Mouse (Mus musculus) c-Kit-negative CD71-positive TER-119-positive erythroid progenitor cells, embryonic 14.5 days (primary cell): ENCODE results near the gene Wipf1.

ENCODE experiments used
- DNase-seq: peaks from one replicate; pipeline ENCODE4 v3.0.0-alpha.2; 2013; ENCODE audit warnings: low read depth, low spot score

The Wipf1 gene

DNA sequence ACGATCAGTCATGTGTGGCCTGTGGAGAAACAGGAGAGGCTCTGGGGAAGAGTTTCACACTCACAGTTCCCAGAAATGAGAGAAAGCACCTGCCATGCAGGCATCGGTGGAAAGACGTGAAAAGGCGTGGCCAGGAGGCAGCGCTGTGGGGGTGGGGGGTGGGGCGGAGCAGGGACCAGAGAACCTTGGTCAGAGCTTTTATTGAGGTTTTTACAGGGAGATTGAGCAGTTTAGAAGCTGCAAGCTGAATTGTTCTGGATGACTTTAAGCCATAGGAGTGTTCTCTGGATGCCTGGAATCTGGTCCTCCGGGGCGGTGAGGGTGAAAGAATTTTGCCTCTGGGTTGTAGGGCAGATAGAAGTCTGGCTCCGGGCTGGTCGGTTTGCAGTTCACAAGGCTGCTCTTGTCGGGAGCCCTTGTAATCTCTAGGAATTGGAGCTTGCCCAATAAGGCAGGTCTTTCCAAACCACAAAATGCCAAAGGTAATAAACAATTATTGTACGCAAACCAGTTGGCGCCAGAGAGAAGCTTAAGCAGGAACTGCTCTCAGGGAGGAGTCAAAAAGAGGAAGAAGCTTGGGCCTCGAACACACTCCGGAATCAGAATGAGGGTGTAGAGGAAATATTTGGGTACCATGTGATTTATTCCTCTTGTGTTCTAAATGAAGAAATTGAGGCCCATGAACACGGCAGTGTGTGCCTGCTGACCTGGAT, 11.1 kb upstream of the Wipf1 start:
- no peak for DNase-seq

- DNase-seq, result no peak
Measured at GRCm38 (mm10) chr2:73539697-73540096, 10.2 kb upstream of the Wipf1 start.

GRCm38 (mm10) chr2:73539141-73539540, 9.6 kb upstream of the Wipf1 start:
- no peak for DNase-seq

DNA sequence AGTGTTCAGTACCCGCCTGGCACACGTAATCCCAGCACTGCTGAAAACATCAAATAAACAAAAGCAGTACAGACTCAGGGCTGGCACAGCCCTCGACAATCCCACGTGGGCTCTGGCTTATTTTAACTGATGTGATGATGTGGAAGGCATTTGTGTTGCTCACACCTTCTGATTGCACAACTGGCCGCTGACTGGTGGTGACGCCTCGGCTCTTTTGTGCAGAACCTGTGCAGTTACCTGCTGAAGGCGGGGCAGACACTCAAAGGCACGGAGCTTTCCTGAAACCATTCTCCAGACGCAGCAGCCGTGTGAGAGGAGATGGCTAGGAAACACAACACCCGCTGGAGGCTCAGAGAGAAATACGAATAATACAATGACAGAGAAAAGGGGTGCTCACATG, 9.1 kb upstream of the Wipf1 start:
- DNase-seq, result no peak

- DNase-seq, result no peak
Measured at GRCm38 (mm10) chr2:73536091-73536783, 6.7 kb upstream of the Wipf1 start.

- DNase-seq, result no peak
Measured at GRCm38 (mm10) chr2:73534720-73535119, 5.2 kb upstream of the Wipf1 start.

GRCm38 (mm10) chr2:73530487-73530886, 953 bp upstream of the Wipf1 start:
- DNase-seq, result no peak

GRCm38 (mm10) chr2:73528516-73529355, 798 bp downstream of the Wipf1 start:
- no peak for DNase-seq

GRCm38 (mm10) chr2:73527956-73528355, 1.6 kb downstream of the Wipf1 start:
- no peak for DNase-seq

DNA sequence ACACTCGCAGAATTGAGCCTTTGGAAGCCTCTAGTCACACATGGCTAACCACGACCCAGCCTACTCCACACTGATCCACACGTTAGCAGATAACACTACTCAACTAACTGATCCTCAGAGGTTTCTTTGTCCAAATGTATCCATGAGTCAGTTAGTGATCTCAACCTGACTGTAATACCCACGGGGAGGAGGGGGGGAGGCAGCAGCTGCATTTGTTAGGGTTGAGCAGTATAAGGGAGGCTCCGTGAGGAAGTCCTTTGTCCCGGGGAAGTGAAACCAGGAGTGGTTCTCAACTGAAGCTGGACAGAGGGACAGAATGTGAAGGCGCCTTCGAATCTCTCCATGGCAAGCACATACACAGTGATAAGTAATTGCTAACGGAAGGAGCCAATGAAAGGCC, 2.8 kb downstream of the Wipf1 start:
- no peak for DNase-seq

GRCm38 (mm10) chr2:73522891-73523290, 6.6 kb downstream of the Wipf1 start:
- no peak for DNase-seq

- DNase-seq, result no peak
Measured at GRCm38 (mm10) chr2:73522336-73522735, 7.2 kb downstream of the Wipf1 start.

GRCm38 (mm10) chr2:73521737-73522136, 7.8 kb downstream of the Wipf1 start:
- DNase-seq, result no peak

DNA sequence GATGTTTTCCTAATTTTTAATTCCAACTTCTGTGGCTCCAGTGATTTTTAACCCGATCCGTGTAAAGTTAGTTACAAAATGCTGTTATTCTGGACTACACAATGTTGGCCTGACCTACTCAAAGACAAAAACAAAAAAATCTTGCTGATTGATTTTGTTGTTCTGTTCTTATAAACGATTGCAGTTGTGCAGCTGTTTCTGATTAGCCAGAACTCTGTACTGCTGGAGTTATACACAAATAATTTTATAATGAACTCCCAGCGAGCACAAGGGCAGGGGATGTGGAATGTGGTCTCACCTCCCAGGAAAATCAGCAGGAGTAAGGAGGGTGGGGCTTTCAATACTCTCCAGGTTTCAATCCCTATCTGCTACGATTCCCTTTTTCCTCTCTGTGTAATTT, 10.6 kb downstream of the Wipf1 start:
- DNase-seq, result no peak

DNA sequence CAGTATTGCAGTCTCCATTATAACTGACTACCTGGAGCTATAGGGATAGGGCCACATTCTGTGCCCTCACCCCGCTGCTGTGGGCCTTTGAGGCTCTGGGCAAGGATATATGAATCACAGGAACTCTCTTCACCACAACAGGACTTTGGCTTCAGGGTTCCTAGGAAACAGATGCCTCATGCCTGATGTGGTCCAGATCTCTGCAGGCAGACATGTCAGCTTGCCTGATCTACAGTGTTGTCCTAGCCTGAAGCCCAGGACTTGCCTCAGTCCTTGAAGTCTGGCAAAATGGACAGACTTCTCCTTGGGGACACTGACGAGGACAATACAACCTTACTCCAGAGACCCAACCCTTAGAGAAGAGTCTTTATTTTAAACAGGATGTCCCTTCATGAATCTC, 11.2 kb downstream of the Wipf1 start:
- DNase-seq, result no peak

- DNase-seq, result no peak
Measured at GRCm38 (mm10) chr2:73514178-73514577, 15.4 kb downstream of the Wipf1 start.

GRCm38 (mm10) chr2:73513204-73513749, 16.3 kb downstream of the Wipf1 start:
- no peak for DNase-seq

DNA sequence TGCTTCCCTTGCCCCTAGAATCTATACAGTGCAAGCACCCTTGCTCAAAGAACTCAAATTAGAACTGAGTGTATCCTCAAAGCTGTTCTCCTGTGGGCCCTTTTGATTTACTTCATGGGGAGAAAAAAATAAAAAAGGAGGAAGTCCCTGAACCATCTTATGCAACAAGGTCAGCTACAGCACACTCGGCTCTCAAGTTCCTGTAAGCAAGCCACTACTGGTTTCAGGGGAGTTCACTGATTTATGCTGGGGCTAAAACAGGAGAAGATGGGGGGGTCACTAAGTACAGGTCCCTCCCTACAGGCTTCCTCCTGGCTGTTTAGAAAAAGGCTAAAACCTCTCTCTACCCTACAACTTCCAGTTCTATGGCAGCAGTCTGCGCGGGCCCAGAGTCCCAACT, 17.5 kb downstream of the Wipf1 start:
- DNase-seq, result no peak

- DNase-seq, result no peak
Measured at GRCm38 (mm10) chr2:73510731-73511360, 18.7 kb downstream of the Wipf1 start.

- DNase-seq, result no peak
Measured at GRCm38 (mm10) chr2:73510025-73510288, 19.6 kb downstream of the Wipf1 start.

DNA sequence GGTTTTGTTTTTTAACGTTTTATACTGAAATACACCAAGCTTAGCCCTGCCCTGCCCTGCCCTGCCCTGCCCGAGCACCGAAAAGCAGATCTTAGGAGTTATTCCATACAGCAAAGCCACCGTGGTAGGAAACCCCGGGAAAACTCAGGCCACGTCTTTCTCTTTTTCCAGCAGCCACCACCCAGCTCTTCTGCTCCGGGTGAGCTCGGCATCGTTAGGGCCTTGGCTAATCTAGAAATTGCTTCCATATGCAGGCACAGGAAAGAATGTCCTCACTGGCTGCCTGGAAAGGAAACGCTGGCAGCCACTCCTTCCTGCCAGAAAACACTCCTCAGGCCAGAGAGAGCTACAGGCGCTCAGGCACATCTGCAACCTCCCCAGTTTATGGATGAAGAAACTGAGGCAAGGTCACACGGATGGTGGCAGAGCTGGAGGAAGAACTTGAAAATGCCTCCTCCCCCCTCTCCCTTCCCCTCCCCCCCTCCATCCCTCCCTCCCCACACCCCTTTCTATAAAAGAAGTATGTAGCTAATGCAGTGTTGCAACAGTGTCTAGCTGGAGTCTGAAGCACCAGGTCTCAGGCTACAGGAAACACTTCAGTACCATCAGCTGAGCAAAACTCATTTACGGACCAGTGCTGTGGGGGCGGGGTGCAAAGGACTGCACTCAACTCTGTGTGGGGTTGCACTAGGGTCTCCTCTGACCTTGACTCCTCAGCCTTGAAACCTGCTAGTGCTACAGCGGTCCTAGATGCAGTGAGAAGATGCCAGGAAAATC, 20.1 kb downstream of the Wipf1 start:
- DNase-seq, result no peak
